Mouse (Mus musculus) liver, adult 2 months (tissue): Measurements from ENCODE around the gene Ankrd13d. TPM values are rescaled to one million over a fixed set of nuclear protein-coding genes. Genes with fewer than 3 reads are reported as not detected.

ENCODE experiments used
- DNase-seq: peaks from one replicate; pipeline ENCODE4 v3.0.0-alpha.2; 2011; ENCODE audit warnings: low read depth, low spot score; ENCODE audit errors: extremely low read depth
- H3K27ac ChIP-seq: fragments of 200-500 bp; replicated peaks from 2 replicates; pipeline ENCODE4 v1.5.1; 2012; ENCODE audit warnings: low read depth, mild to moderate bottlenecking, control low read depth, inconsistent platforms, low read length; ENCODE audit not compliant: insufficient read depth
- H3K27me3 ChIP-seq: fragments of 200-500 bp; 2 replicates; pipeline ENCODE4 v1.6.1; 2012; ENCODE audit warnings: mild to moderate bottlenecking, moderate library complexity, low read length, inconsistent platforms; ENCODE audit not compliant: control insufficient read depth, insufficient read depth
- H3K36me3 ChIP-seq: fragments of 200-500 bp; 2 replicates; pipeline ENCODE4 v1.6.1; 2012; ENCODE audit warnings: low read length, inconsistent platforms; ENCODE audit not compliant: control insufficient read depth, insufficient read depth
- H3K4me1 ChIP-seq: fragments of 200-500 bp; 2 replicates; pipeline ENCODE4 v1.6.1; 2011; ENCODE audit warnings: low read length; ENCODE audit not compliant: control insufficient read depth, insufficient read depth
- H3K4me3 ChIP-seq: fragments of 200-500 bp; 2 replicates; pipeline ENCODE4 v1.5.1; 2011; ENCODE audit warnings: low read depth, mild to moderate bottlenecking, control low read depth, low read length, moderate library complexity; ENCODE audit not compliant: insufficient read depth
- H3K79me2 ChIP-seq: fragments of 200-500 bp; 2 replicates; pipeline ENCODE4 v1.6.1; 2012; ENCODE audit warnings: inconsistent platforms, mild to moderate bottlenecking, low read length, moderate library complexity; ENCODE audit not compliant: control insufficient read depth, insufficient read depth
- H3K9ac ChIP-seq: fragments of 200-500 bp; 2 replicates; pipeline ENCODE4 v1.6.1; 2012; ENCODE audit warnings: low read depth, mild to moderate bottlenecking, control low read depth, inconsistent platforms, low read length
- CTCF ChIP-seq: fragments of 200-500 bp; IDR thresholded peaks from 2 replicates; pipeline ENCODE4 v1.5.1; 2011; ENCODE audit warnings: low read depth, low read length, control low read depth
- POLR2A ChIP-seq: fragments of 200-500 bp; IDR thresholded peaks from 2 replicates; pipeline ENCODE4 v1.6.1; 2011; ENCODE audit warnings: low read length, control low read depth; ENCODE audit not compliant: insufficient read depth; ENCODE audit errors: extremely low read depth
- WGBS: fragments of 180-500 bp; shearing (Covaris S2); methylation state at CpG from one replicate; pipeline ENCODE4 v1.1.7; 2018; 5-methylcytosine and 5-hydroxymethylcytosine counted together
- polyA plus RNA-seq: library from polyadenylated mRNA; depleted of rRNA; stranded (reverse); fragments of >200 nt; gene quantifications from 2 replicates; pipeline ENCODE4 v1.2.3, GENCODE M21; 2012
- total RNA-seq: library from RNA; depleted of rRNA; stranded (reverse); fragments of >200 nt; gene quantifications from 2 replicates; pipeline ENCODE4 v1.2.3, GENCODE M21; 2014

The Ankrd13d gene
- total and polyA plus RNA-seq, 2 experiments: 0.46 to 0.60 TPM

GRCm38 (mm10) chr19:4279487-4279886 is 3.5 kb downstream of the Ankrd13d start:
- Histone ChIP-seq H3K4me1 (0 out of 2 replicates have a peak, but pooled peaks cover 2% of the 10 kb centered on the region), H3K79me2 (no peaks in the 10 kb centered on the region), H3K9ac (no peak overlapping the region), H3K36me3 (no peaks in the 10 kb centered on the region), H3K27ac (no peak overlapping the region), H3K4me3 (no peak overlapping the region), H3K27me3 (no peaks in the 10 kb centered on the region)
- 93% methylated on average over 1 of the region's 1 CpGs for WGBS
- no peak for DNase-seq
- no peak for TF ChIP-seq POLR2A
- TF ChIP-seq CTCF: 0 out of 2 replicates have a peak, but pooled peaks have one; percentile 7

- no peak for DNase-seq
- H3K4me3 ChIP-seq: no peak overlapping the region
- WGBS: 94% methylated on average over 11 of the region's 11 CpGs
- no peaks in the 10 kb centered on the region for H3K36me3 ChIP-seq
- no peaks in the 10 kb centered on the region for H3K79me2 ChIP-seq
- H3K27me3 ChIP-seq: no peaks in the 10 kb centered on the region
- H3K9ac ChIP-seq: no peak overlapping the region
- no peak for TF ChIP-seq POLR2A
- TF ChIP-seq CTCF: no peak
- H3K27ac ChIP-seq: no peak overlapping the region
- H3K4me1 ChIP-seq: peaks cover 5% of the 10 kb centered on the region
These were observed 12.0 kb downstream of the Ankrd13d start for GRCm38 (mm10) chr19:4270972-4271371.

- 90% methylated on average over 6 of the region's 6 CpGs for WGBS
- Histone ChIP-seq H3K79me2 (no peaks in the 10 kb centered on the region), H3K4me3 (no peak overlapping the region), H3K36me3 (no peaks in the 10 kb centered on the region), H3K27ac (no peak overlapping the region), H3K27me3 (no peaks in the 10 kb centered on the region), H3K9ac (no peak overlapping the region), H3K4me1 (peaks cover 5% of the 10 kb centered on the region)
- TF ChIP-seq POLR2A (no peak), CTCF (no peak)
- no peak for DNase-seq
These were observed 12.8 kb downstream of the Ankrd13d start for GRCm38 (mm10) chr19:4270187-4270586.

DNA sequence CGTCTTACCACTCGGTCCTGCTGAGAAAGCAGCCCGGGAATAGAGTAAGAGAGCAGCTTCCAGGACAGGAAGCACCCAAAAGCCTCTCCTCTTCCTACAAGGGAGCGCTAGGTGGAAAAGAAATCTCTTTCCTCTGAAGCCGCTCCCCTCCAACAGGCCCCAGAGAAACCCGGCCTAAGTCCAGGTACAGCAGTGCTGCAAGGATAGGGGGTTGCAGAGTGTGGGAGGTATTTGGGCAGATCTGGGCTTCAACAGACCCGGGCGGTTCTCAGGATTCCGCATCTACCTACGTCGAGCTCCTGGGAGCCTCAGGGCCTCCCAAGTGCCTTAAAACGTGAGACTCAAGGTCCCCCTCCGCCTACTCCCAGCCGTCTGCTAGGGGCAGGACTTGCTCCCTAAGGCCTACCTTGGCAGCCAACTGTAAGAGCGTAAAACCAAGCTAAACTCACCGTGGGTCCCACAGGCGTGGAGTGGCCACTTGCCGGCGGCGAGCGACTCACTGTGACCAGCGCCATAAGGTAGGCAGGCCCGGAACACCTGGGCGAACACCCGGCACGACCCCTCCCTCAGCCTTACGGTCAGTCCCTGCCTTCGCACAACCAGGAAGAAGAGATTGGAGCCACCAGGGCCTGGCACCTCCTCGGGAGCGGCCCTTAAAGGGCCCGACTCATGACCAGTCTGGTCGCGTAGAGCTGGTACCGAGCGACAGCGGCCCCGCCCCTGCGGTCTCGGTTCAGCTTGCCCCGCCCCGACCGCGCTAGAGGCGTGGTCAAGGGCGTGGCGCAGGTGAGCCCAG is 14.2 kb downstream of the Ankrd13d start, which contains the start of gene Ssh3:
Ssh3 (minus strand) TSS at position 615 of the 796 bp plus-strand sequence.
- no peaks in the 10 kb centered on the region for H3K36me3 ChIP-seq
- peak within 1 kb of the TSS; percentile 78 for H3K4me3 ChIP-seq
- DNase-seq: peak; percentile 80
- H3K27me3 ChIP-seq: no peaks in the 10 kb centered on the region
- H3K27ac ChIP-seq: no peak within 1 kb of the TSS
- H3K79me2 ChIP-seq: no peaks in the 10 kb centered on the region
- peaks cover 5% of the 10 kb centered on the region for H3K4me1 ChIP-seq
- WGBS: 12% methylated on average over 46 of the region's 46 CpGs
- TF ChIP-seq POLR2A: no peak
- TF ChIP-seq CTCF: no peak
- H3K9ac ChIP-seq: peak within 1 kb of the TSS; percentile 67

GRCm38 (mm10) chr19:4265956-4266355 is 17.0 kb downstream of the Ankrd13d start:
- WGBS: 80% methylated on average over 4 of the region's 4 CpGs
- TF ChIP-seq CTCF (no peak), POLR2A (no peak)
- H3K27me3 ChIP-seq: no peaks in the 10 kb centered on the region

More at GRCm38 (mm10) chr19:4265956-4266355, 17.0 kb downstream of the Ankrd13d start:
- no peak overlapping the region for H3K27ac ChIP-seq
- no peaks in the 10 kb centered on the region for H3K79me2 ChIP-seq
- no peak overlapping the region for H3K9ac ChIP-seq
- H3K4me1 ChIP-seq: peaks cover 5% of the 10 kb centered on the region
- no peak overlapping the region for H3K4me3 ChIP-seq
- DNase-seq: no peak
- H3K36me3 ChIP-seq: no peaks in the 10 kb centered on the region
